Comparison of ENCODE assay signal across 20 mouse cellular contexts in the genomic region with DNA sequence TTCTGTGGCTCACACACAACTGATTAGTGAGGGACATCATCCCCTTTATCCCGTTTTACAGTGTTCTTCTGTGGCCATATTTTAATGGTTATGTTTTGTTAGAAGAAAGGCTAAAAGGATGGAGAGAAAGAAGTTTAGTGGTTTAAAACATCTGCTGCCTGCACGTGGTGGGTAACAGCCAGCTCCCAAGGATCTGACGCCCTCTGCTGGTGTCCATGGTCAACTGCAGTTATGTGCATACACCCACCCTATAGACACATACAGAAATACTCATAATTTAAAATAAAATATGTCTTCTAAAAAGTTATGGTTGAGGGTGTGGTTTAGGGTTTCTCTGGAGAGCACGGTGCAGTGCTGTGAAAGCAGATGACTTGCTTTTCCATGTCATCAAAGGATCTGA. TPM values are rescaled to one million over a fixed set of nuclear protein-coding genes. Genes with fewer than 3 reads are reported as not detected.
A peak's percentile ranks its signal among the peaks of the same experiment; 100 is the strongest.
DNase-seq lines count a peak whose midpoint lies in the region; ATAC-seq and TF ChIP-seq lines count a peak whose summit lies in the region.
"Had no signal": no experiment of that assay in that cellular context is flagged by ENCODE, and none has a peak within 500 bp of the region (broad histone marks: within the 10 kb centered on the region; RNA-seq: fewer than 3 reads in every experiment).

No protein-coding gene starts in this region.

- WGBS in kidney, postnatal 0 days: 73% methylated on average over 4 of the region's 4 CpGs

- no peak overlapping the region for H3K4me3 ChIP-seq in kidney, postnatal 0 days (replicated peaks; ENCODE audit: low read depth, low read length)
- H3K4me3 ChIP-seq in testis, adult 2 months (ENCODE audit: control insufficient read depth, low read depth, low read length): no peak overlapping the region
- H3K4me3 ChIP-seq: embryonic facial prominence, embryonic 15.5 days; forebrain, embryonic 10.5 days; limb, embryonic 13.5 days; liver, embryonic 15.5 days; megakaryocyte, embryonic 14.5 days; midbrain, embryonic 15.5 days; neural tube, embryonic 15.5 days had no signal

- no peak for ATAC-seq in kidney, postnatal 0 days (replicated peaks; ENCODE audit: low FRiP score, low read depth)
- no peak for ATAC-seq in erythroblast, adult 5-6 weeks (replicated peaks; ENCODE audit: low FRiP score, poor library complexity, severe bottlenecking)
- ATAC-seq: midbrain, embryonic 15.5 days had no signal

- H3K36me3 ChIP-seq in kidney, postnatal 0 days (ENCODE audit: insufficient read depth, low read length): no peaks in the 10 kb centered on the region
- H3K36me3 ChIP-seq in testis, adult 2 months (ENCODE audit: control insufficient read depth, insufficient read depth, low read length): no peaks in the 10 kb centered on the region
- H3K36me3 ChIP-seq: embryonic facial prominence, embryonic 15.5 days; forebrain, embryonic 10.5 days; G1E; limb, embryonic 13.5 days; liver, embryonic 15.5 days; midbrain, embryonic 15.5 days; neural tube, embryonic 15.5 days had no signal

- TF ChIP-seq CTCF in kidney, postnatal 0 days (IDR thresholded peaks at IDR 0.05; ENCODE audit: low read depth): peak; percentile 38
- TF ChIP-seq CTCF in testis, adult 2 months (IDR thresholded peaks at IDR 0.05; ENCODE audit: control insufficient read depth, insufficient read depth, insufficient replicate concordance, low read depth, low read length): peak; percentile 50; the same call in 1 of the 2 replicates

- no peak for DNase-seq in kidney, postnatal 0 days (ENCODE audit: low spot score)
- DNase-seq in kidney, adult 9 months: no peak
- no peak for DNase-seq in testis, postnatal 14 days (ENCODE audit: low spot score)
- DNase-seq in R1 (ENCODE audit: low read depth, low spot score): peak; percentile 38
- no peak for DNase-seq in ovary, postnatal 14 days (ENCODE audit: low spot score)
- DNase-seq: adrenal gland, adult 8-10 months; kidney, adult 2 months; kidney, postnatal 25 days; layer of hippocampus, adult 9-11 months; right cerebral cortex, postnatal 25 days had no signal

- no peaks in the 10 kb centered on the region for H3K9me3 ChIP-seq in kidney, postnatal 0 days (replicated peaks; ENCODE audit: low read length)
- H3K9me3 ChIP-seq: embryonic facial prominence, embryonic 15.5 days; forebrain, embryonic 10.5 days; limb, embryonic 13.5 days; liver, embryonic 15.5 days; midbrain, embryonic 15.5 days; neural tube, embryonic 15.5 days had no signal

- no peak for TF ChIP-seq POLR2A in testis, adult 2 months (IDR thresholded peaks at IDR 0.05; ENCODE audit: control insufficient read depth, low read depth, low read length)

- H3K27me3 ChIP-seq in kidney, postnatal 0 days (ENCODE audit: insufficient read depth, low read length): peaks cover 32% of the 10 kb centered on the region
- H3K27me3 ChIP-seq in testis, adult 2 months (ENCODE audit: control insufficient read depth, insufficient read depth, low read length): no peaks in the 10 kb centered on the region

- H3K27ac ChIP-seq in kidney, postnatal 0 days: no peak overlapping the region
- no peak overlapping the region for H3K27ac ChIP-seq in testis, adult 2 months (ENCODE audit: control insufficient read depth, insufficient read depth, low read depth, low read length)
- H3K27ac ChIP-seq: embryonic facial prominence, embryonic 15.5 days; forebrain, embryonic 10.5 days; limb, embryonic 13.5 days; liver, embryonic 15.5 days; midbrain, embryonic 15.5 days; neural tube, embryonic 15.5 days had no signal

- H3K9ac ChIP-seq in kidney, postnatal 0 days (ENCODE audit: low read depth, low read length): no peak overlapping the region
- H3K9ac ChIP-seq: embryonic facial prominence, embryonic 15.5 days; limb, embryonic 13.5 days; liver, embryonic 15.5 days; midbrain, embryonic 15.5 days; neural tube, embryonic 15.5 days had no signal

- H3K4me1 ChIP-seq in kidney, postnatal 0 days (replicated peaks; ENCODE audit: insufficient read depth, low read length): 0 out of 2 replicates have a peak, but pooled peaks cover 6% of the 10 kb centered on the region
- peaks cover 13% of the 10 kb centered on the region for H3K4me1 ChIP-seq in testis, adult 2 months (ENCODE audit: control insufficient read depth, insufficient read depth, low read length)
- H3K4me1 ChIP-seq: liver, embryonic 15.5 days; megakaryocyte, embryonic 14.5 days had no signal

- H3K4me2 ChIP-seq in kidney, postnatal 0 days (ENCODE audit: low read length): no peak overlapping the region
- H3K4me2 ChIP-seq: embryonic facial prominence, embryonic 15.5 days; liver, embryonic 15.5 days; midbrain, embryonic 15.5 days; neural tube, embryonic 15.5 days had no signal

RNA-seq across cellular contexts. Expression of a gene that starts 3.0 kb away (rescaled TPM):
- polyA plus RNA-seq in kidney, postnatal 0 days (2015; fragmentation: Nextera tagmentation; extraction: Ambion mirVana): 0.47 and 0.65 TPM in 2 replicates
- polyA plus RNA-seq in testis, adult 2 months (2012; rRNA removed): 0.43 and 0.45 TPM in 2 replicates
- 0.21 TPM in 1 of 2 replicates, not detected in the other for total RNA-seq in erythroblast, adult 5-6 weeks (2015; ENCODE audit: low replicate concordance)
- total RNA-seq in erythroblast, adult 5-6 weeks (2017; ENCODE audit: low replicate concordance): 0.14 TPM in 1 of 2 replicates, not detected in the other
- polyA plus RNA-seq: forebrain, embryonic 10.5 days; G1E had no signal
